Mouse (Mus musculus): ENCODE measurements around the gene Cct5. TPM values are rescaled to one million over a fixed set of nuclear protein-coding genes. Genes with fewer than 3 reads are reported as not detected.
A peak's percentile ranks its signal among the peaks of the same experiment; 100 is the strongest.

Gene Cct5
- polyA plus RNA-seq, 1 experiment from 2014 or later: 743 TPM

DNA sequence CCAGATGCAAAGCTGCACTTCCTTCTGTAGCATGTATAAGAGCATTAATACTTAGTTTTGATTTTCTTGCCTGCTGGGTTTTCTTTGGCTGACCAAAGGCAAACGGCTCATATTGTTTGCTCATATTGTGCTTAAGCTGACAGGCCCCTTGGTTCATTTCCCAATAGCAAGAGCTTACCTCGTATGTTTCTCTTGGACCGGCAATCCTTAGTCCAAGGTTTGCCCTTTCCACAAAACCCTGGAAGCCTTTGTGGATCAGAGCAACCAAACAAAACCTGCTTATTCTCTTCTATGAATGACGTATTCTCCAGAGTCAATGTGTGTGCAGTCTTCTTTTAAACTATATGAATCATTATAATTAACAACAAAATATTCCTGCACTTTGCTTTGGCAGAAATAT lies 51.2 kb downstream of the Cct5 start:
- H3K4me1 ChIP-seq (ENCODE audit: control insufficient read depth, insufficient read depth, low read length): no peaks in the 10 kb centered on the region

DNA sequence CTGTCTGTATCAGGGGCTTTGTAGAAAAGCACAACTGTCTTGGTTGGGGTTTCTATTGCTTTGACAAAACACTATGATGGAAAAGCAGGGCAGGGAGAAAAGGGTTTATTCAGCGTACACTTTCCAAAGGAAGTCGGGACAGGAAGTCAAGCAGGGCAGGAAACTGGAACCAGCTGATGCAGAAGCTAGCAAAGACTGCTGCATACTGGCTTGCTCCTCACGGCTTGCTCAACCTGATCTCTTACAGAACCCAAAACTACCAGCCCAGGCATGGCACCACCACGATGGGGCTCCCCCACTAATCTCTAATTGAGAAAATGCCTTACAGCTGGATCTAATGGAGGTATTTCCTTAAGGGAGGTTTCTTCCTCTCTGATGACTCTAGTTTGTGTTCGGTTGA lies 54.2 kb downstream of the Cct5 start:
- ATAC-seq (ENCODE audit: insufficient number of reproducible peaks, low FRiP score, low TSS enrichment, low read depth): no peak
- no peak overlapping the region for H3K4me2 ChIP-seq (ENCODE audit: low read depth, severe bottlenecking)
- no peak for DNase-seq (ENCODE audit: low spot score)
- no peaks in the 10 kb centered on the region for H3K27me3 ChIP-seq (ENCODE audit: control insufficient read depth, insufficient read depth, low read length)
- no peak overlapping the region for H3K27ac ChIP-seq (replicated peaks; ENCODE audit: low read depth, low read length)
- H3K4me1 ChIP-seq (ENCODE audit: control insufficient read depth, insufficient read depth, low read length): 0 out of 2 replicates have a peak, but pooled peaks cover 2% of the 10 kb centered on the region
- no peaks in the 10 kb centered on the region for H3K36me3 ChIP-seq (ENCODE audit: control insufficient read depth, insufficient read depth, low read length)
- no peak overlapping the region for H3K9ac ChIP-seq (ENCODE audit: low read length)
- no peaks in the 10 kb centered on the region for H3K9me3 ChIP-seq (ENCODE audit: control insufficient read depth, low read length)
- 52% methylated on average over 5 of the region's 5 CpGs for WGBS
- no peak overlapping the region for H3K4me3 ChIP-seq (ENCODE audit: low read depth, low read length)

More for the DNA sequence above, 51.2 kb downstream of the Cct5 start:
- Histone ChIP-seq H3K36me3 (ENCODE audit: control insufficient read depth, insufficient read depth, low read length) (no peaks in the 10 kb centered on the region), H3K27me3 (ENCODE audit: control insufficient read depth, insufficient read depth, low read length) (no peaks in the 10 kb centered on the region), H3K27ac (replicated peaks; ENCODE audit: low read depth, low read length) (no peak overlapping the region), H3K9me3 (ENCODE audit: control insufficient read depth, low read length) (no peaks in the 10 kb centered on the region), H3K4me3 (ENCODE audit: low read depth, low read length) (no peak overlapping the region), H3K4me2 (ENCODE audit: low read depth, severe bottlenecking) (no peak overlapping the region), H3K9ac (ENCODE audit: low read length) (no peak overlapping the region)
- ATAC-seq (ENCODE audit: insufficient number of reproducible peaks, low FRiP score, low TSS enrichment, low read depth) (no peak), DNase-seq (ENCODE audit: low spot score) (no peak)
- WGBS: 91% methylated on average over 4 of the region's 4 CpGs

DNA sequence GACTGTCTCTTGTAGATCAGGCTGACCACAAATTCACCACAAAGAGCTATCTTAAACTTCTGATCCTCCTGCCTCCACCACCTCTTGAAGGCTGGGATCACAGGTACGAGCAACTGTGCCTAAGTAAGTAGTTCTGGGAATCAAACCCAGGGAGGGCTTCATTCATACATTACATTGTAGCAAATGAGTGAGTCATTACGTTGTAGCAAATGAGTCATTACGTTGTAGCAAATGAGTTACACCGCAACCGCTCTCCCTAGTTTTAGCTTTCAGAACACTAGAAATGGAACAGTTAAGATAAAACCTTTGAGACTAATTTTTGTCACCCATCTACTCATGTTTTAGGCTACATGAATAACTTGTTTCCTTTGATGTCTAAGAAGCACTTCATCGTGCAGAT lies 55.3 kb downstream of the Cct5 start:
- no peak overlapping the region for H3K9ac ChIP-seq (ENCODE audit: low read length)
- no peak for ATAC-seq (ENCODE audit: insufficient number of reproducible peaks, low FRiP score, low TSS enrichment, low read depth)
- H3K4me3 ChIP-seq (ENCODE audit: low read depth, low read length): no peak overlapping the region
- no peaks in the 10 kb centered on the region for H3K27me3 ChIP-seq (ENCODE audit: control insufficient read depth, insufficient read depth, low read length)
- 87% methylated on average over 6 of the region's 6 CpGs for WGBS
- DNase-seq (ENCODE audit: low spot score): no peak
- H3K4me1 ChIP-seq (ENCODE audit: control insufficient read depth, insufficient read depth, low read length): 0 out of 2 replicates have a peak, but pooled peaks cover 10% of the 10 kb centered on the region
- H3K27ac ChIP-seq (replicated peaks; ENCODE audit: low read depth, low read length): no peak overlapping the region
- no peaks in the 10 kb centered on the region for H3K9me3 ChIP-seq (ENCODE audit: control insufficient read depth, low read length)
- no peak overlapping the region for H3K4me2 ChIP-seq (ENCODE audit: low read depth, severe bottlenecking)
- no peaks in the 10 kb centered on the region for H3K36me3 ChIP-seq (ENCODE audit: control insufficient read depth, insufficient read depth, low read length)

DNA sequence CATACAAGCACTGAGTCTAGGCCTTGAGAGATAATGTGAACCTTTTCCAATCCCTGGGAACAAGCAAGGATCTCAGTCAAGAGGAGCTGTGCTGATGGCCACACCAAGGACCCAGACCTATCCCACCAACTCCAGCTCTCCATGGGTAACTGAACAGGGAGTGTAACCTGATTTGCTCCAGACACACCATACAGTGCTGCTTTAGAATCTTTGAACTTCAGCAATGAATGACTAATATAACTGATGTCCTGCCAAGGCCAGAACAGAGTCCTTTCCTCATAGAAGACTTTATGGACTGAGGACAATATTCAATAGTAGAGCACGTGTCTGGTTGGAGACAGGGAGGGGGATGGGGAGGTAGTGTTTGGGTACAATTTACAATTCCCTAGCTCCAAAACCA lies 56.5 kb downstream of the Cct5 start:
- no peak overlapping the region for H3K4me2 ChIP-seq (ENCODE audit: low read depth, severe bottlenecking)
- DNase-seq (ENCODE audit: low spot score): no peak
- no peak overlapping the region for H3K4me3 ChIP-seq (ENCODE audit: low read depth, low read length)
- H3K9me3 ChIP-seq (ENCODE audit: control insufficient read depth, low read length): no peaks in the 10 kb centered on the region
- 0 out of 2 replicates have a peak, but pooled peaks cover 10% of the 10 kb centered on the region for H3K4me1 ChIP-seq (ENCODE audit: control insufficient read depth, insufficient read depth, low read length)
- H3K27me3 ChIP-seq (ENCODE audit: control insufficient read depth, insufficient read depth, low read length): no peaks in the 10 kb centered on the region
- WGBS: 43% methylated on average over 1 of the region's 1 CpGs
- ATAC-seq (ENCODE audit: insufficient number of reproducible peaks, low FRiP score, low TSS enrichment, low read depth): no peak
- H3K9ac ChIP-seq (ENCODE audit: low read length): no peak overlapping the region
- no peak overlapping the region for H3K27ac ChIP-seq (replicated peaks; ENCODE audit: low read depth, low read length)
- no peaks in the 10 kb centered on the region for H3K36me3 ChIP-seq (ENCODE audit: control insufficient read depth, insufficient read depth, low read length)

DNA sequence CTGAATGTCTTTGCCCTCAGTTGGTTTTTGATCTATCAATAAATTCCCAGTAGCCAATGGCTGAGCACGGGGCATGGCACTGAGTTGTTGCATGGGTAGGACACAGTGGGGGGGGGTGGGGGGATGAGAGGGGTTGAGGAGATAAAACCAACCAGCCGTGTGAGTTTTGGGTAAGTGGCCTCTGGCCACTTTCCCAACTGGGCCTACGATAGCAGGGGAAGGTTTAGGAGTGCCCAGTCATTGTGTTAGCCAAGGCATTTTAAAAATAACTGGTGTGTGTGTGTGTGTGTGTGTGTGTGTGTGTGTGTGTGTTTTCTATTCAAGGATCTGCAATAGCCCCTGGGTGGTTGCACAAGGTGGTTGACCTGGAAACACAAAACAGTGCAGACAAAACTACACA lies 58.4 kb downstream of the Cct5 start:
- Histone ChIP-seq H3K27ac (replicated peaks; ENCODE audit: low read depth, low read length) (no peak overlapping the region), H3K9ac (ENCODE audit: low read length) (no peak overlapping the region), H3K4me3 (ENCODE audit: low read depth, low read length) (no peak overlapping the region), H3K4me2 (ENCODE audit: low read depth, severe bottlenecking) (no peak overlapping the region), H3K36me3 (ENCODE audit: control insufficient read depth, insufficient read depth, low read length) (no peaks in the 10 kb centered on the region), H3K9me3 (ENCODE audit: control insufficient read depth, low read length) (no peaks in the 10 kb centered on the region), H3K4me1 (ENCODE audit: control insufficient read depth, insufficient read depth, low read length) (0 out of 2 replicates have a peak, but pooled peaks cover 10% of the 10 kb centered on the region), H3K27me3 (ENCODE audit: control insufficient read depth, insufficient read depth, low read length) (no peaks in the 10 kb centered on the region)
- WGBS: 12% methylated on average over 3 of the region's 3 CpGs
- no peak for DNase-seq (ENCODE audit: low spot score)
- ATAC-seq (ENCODE audit: insufficient number of reproducible peaks, low FRiP score, low TSS enrichment, low read depth): no peak

DNA sequence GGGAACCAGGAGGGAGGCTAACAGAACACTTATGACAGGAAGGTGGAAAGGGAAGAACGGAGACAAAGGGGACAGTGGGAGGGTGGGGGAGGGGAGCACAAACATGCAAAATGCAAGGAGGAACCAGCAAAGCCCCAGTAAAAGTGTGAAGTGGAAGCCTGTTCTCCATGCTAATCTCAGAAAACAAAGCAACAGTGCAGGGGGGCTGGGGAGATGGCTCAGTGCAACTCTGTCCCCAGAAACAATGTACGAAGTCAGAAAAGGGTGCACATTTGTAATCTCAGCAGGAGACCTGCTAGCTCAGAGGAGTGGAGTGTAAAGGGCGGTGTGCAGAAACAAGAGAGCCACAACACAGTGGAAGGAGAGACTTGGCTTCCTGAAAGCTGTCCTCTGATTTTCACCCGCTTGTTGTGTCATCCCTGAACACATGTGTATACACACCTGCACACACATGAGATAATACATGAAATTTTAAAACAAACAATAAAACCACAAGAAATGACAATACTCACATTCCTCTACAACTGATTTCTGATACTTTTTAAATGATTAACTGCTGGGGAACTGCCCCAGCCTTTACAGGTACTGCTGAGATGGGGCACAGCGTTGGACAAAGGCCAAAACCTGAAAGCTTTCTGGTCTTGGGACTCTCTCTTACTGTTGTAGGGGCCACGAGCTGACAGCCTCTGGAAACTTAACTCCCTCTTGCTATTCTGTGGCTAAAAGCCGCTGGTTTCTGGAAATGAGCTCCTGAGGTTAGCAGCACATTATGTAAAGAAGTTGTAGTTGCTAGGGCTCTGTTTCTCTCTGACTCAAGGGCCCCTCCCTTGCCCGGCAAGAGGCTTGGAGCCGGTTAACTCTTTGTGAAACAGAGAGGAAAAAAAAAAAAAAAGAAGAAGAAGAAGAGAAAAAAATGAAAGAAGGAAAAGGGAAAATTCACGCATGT lies 59.3 kb downstream of the Cct5 start:
- Histone ChIP-seq H3K4me1 (ENCODE audit: control insufficient read depth, insufficient read depth, low read length) (0 out of 2 replicates have a peak, but pooled peaks cover 10% of the 10 kb centered on the region), H3K4me3 (ENCODE audit: low read depth, low read length) (no peak overlapping the region), H3K9me3 (ENCODE audit: control insufficient read depth, low read length) (no peaks in the 10 kb centered on the region), H3K36me3 (ENCODE audit: control insufficient read depth, insufficient read depth, low read length) (no peaks in the 10 kb centered on the region), H3K27me3 (ENCODE audit: control insufficient read depth, insufficient read depth, low read length) (no peaks in the 10 kb centered on the region), H3K4me2 (ENCODE audit: low read depth, severe bottlenecking) (no peak overlapping the region; the same call in 1 of the 2 replicates), H3K9ac (ENCODE audit: low read length) (no peak overlapping the region; the same call in none of the 2 replicates), H3K27ac (replicated peaks; ENCODE audit: low read depth, low read length) (peak overlapping the region; percentile 43; the same call in 1 of the 2 replicates)
- DNase-seq (ENCODE audit: low spot score): peak; percentile 33
- no peak for ATAC-seq (ENCODE audit: insufficient number of reproducible peaks, low FRiP score, low TSS enrichment, low read depth)
- 16% methylated on average over 10 of the region's 10 CpGs for WGBS

Other genes starting within 250 kb of the Cct5 start
- gene Ankrd33b, start 234.1 kb downstream of the Cct5 start, polyA plus RNA-seq (2014; fragmentation: Nextera tagmentation; extraction: Ambion mirVana): 0.36 and 0.40 TPM in 2 replicates
- 3.3 and 3.5 TPM in 2 replicates for gene Ropn1l, start 148.1 kb downstream of the Cct5 start, polyA plus RNA-seq (2014; fragmentation: Nextera tagmentation; extraction: Ambion mirVana)
- 40.5 and 41.5 TPM in 2 replicates for gene March6, start 70.8 kb downstream of the Cct5 start, polyA plus RNA-seq (2014; fragmentation: Nextera tagmentation; extraction: Ambion mirVana)
- gene Cmbl, start 36.4 kb downstream of the Cct5 start, polyA plus RNA-seq (2014; fragmentation: Nextera tagmentation; extraction: Ambion mirVana): 0.54 and 1.1 TPM in 2 replicates
- 14.5 and 16.6 TPM in 2 replicates for gene Fam173b, start within 50 bp of the Cct5 start, polyA plus RNA-seq (2014; fragmentation: Nextera tagmentation; extraction: Ambion mirVana)

Measured in limb, embryonic 11.5 days (tissue).